Mouse (Mus musculus) B cell, adult 62 days (primary cell): Measurements from ENCODE around the gene Cnep1r1. TPM values are rescaled to one million over a fixed set of nuclear protein-coding genes. Genes with fewer than 3 reads are reported as not detected.

ENCODE experiments used
- total RNA-seq: library from RNA; stranded (reverse); gene quantifications from 4 replicates; pipeline ENCODE4 v1.2.4, GENCODE M21; 2023

Gene Cnep1r1
- total RNA-seq = 24.5 to 29.1 TPM (median 26.5 TPM) in 4 replicates

DNA sequence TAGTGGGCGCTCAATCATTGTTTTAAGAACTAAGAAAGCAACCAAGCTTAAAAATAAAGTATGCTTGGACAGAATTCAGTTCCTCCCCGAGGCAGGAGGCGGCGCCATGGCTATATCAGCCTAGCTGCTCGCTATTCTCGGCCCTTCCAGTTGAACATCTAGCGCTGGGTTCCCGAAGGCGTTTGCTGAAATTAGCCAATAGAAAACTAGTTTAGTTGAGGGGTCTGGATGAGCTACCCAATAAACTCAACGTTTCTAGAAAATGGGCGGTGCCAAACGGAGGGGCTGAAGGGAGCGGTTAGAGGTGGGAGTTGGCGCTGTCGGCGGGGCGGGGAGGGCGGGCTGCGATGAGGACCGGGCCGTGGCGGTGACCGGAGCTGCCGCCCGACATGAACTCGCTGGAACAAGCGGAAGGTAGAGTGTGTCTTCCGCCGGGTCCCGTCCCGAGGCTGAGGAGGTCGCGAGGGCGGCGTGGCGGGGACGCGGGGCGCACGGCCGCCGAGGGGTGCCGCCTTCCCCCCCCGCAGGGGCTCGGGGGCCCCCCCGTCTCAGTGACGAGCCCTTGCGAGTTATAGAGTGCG lies at the start of gene Cnep1r1:
Cnep1r1 (plus strand) TSS at position 314 of the 581 bp plus-strand sequence.

DNA sequence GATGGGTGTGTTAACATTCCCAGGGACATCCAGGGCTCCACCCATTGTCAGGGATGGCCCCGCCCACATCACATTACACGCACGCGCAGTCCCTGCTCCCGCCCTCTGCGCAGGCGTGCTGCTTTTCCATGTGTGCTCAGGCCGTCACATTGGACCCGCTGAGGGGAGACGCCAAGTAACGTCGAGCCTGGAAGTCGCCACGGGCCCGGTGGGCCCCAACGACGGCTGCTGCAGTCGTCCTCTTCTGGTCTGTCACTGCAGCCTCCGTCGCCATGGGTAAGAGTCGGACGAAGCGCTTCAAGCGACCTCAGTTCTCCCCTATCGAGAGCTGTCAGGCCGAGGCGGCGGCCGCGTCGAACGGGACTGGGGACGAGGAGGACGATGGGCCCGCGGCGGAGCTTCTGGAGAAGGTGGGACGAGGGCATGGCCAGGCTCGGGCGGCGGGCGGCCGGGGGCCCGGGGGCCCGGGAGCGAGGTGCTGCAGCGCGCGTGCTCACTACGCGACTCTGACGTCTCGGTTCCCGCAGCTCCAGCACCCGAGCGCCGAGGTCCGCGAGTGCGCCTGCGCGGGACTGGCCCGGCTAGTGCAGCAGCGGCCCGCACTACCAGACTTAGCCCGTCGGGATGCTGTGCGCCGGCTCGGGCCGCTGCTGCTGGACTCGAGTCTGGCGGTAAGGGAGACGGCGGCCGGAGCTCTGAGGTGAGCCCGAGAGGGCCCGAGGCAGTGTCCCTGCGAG lies 19.3 kb downstream of the Cnep1r1 start, which contains the start of gene Heatr3:
Heatr3 (plus strand) TSS at position 108 of the 737 bp plus-strand sequence.

Other genes with a start within 250 kb of the Cnep1r1 start
- not detected in 4 replicates for gene Zfp423, start 159.2 kb upstream of the Cnep1r1 start, total RNA-seq
- gene Heatr3, start 19.1 kb downstream of the Cnep1r1 start, total RNA-seq = 30.6 to 34.5 TPM (median 32.9 TPM) in 4 replicates
- gene Tent4b, start 80.4 kb downstream of the Cnep1r1 start, total RNA-seq = 49.6 to 56.7 TPM (median 52.4 TPM) in 4 replicates
- 118 to 132 TPM (median 123 TPM) in 4 replicates for gene Adcy7, start 153.6 kb downstream of the Cnep1r1 start, total RNA-seq
- 77.2 to 98.0 TPM (median 80.4 TPM) in 4 replicates for gene Brd7, start 243.4 kb downstream of the Cnep1r1 start, total RNA-seq